Mouse (Mus musculus) lung, adult 2 months (tissue): ENCODE data around the gene Celsr2.

Experiments used
- CTCF ChIP-seq: fragments of 200-500 bp; IDR thresholded peaks from 2 replicates; pipeline ENCODE4 v1.5.1; 2011; ENCODE audit warnings: mild to moderate bottlenecking, low read length, control low read depth; ENCODE audit not compliant: insufficient read depth
- POLR2A ChIP-seq: fragments of 200-500 bp; IDR thresholded peaks from 2 replicates; pipeline ENCODE4 v1.6.1; 2011; ENCODE audit warnings: low read depth, mild to moderate bottlenecking, control low read depth, low read length, borderline replicate concordance; ENCODE audit errors: extremely low read depth

DNA sequence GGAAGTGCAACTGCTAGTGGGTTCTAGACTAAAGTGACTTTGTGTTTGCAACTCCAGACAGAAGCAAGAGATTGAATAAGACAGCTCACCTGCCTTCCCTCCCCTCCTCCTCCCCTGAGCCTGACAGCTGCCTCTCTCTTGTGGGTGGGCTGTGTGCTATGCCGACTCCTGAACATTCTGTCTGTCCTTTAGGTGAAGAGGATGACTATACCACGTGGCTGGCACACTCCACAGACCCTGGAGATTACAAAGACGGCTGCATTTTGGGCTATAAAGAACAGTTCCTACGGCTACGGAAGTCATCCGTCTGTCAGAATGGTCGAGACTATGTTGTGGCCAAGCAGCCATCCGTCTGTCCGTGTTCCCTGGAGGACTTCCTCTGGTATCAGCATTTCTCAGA, 67.0 kb downstream of the Celsr2 start:
- TF ChIP-seq CTCF (no peak), POLR2A (no peak)
